13 mouse cellular contexts compared by ENCODE assay signal in the genomic region with DNA sequence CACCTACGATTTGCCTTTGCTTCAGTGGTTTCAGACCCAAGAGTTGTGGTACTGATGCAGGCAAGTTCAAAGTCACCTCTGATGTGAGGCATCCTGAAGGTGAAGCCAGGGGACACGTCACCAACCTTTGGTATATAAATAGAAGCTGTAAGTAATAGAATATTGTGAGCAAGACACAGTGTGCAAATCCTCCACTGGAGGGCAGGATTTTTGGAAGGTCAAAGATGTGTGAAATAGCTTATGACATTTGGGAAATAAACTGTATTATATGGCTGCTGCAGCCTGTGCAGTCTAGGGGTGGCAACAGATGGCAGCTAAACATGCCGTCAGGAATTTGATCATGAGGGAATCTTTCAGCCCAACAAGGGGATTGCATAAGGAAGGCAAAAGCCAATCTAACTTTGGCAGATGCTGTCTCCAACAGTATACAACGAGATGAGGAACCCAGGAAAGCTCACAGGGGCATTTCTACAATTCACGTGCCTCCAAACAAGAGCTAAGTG.
DNase-seq lines count a peak whose midpoint lies in the region; ATAC-seq and TF ChIP-seq lines count a peak whose summit lies in the region.
"Had no signal": no experiment of that assay in that cellular context is flagged by ENCODE, and none has a peak within 500 bp of the region (broad histone marks: within the 10 kb centered on the region; RNA-seq: fewer than 3 reads in every experiment).

No protein-coding gene starts in this region.

- intact Hi-C loops in gastrocnemius, adult 2 months (cut with DNase I) = no loop called here
- intact Hi-C loops in gastrocnemius, postnatal 14 days (cut with DNase I; ENCODE audit: low total_unique reads) = no loop called here

- WGBS in lung, postnatal 0 days = 66% methylated on average over 5 of the region's 5 CpGs

- no peak overlapping the region for H3K4me3 ChIP-seq in gastrocnemius, adult 2 months
- H3K4me3 ChIP-seq in lung, postnatal 0 days (ENCODE audit: low read depth, low read length) = no peak overlapping the region
- H3K4me3 ChIP-seq: hindbrain, embryonic 10.5 days; liver, embryonic 13.5 days; megakaryocyte, embryonic 14.5 days had no signal

- ATAC-seq in lung, postnatal 0 days = no peak
- ATAC-seq: CD4-positive, CD25-positive, alpha-beta regulatory T cell, adult 4 months had no signal

- TF ChIP-seq CTCF in gastrocnemius, adult 2 months (IDR thresholded peaks at IDR 0.05) = peak; percentile 19; the same call in 1 of the 2 replicates
- peak; percentile 38 for TF ChIP-seq CTCF in lung, postnatal 0 days (IDR thresholded peaks at IDR 0.05)

- no peak overlapping the region for H3K27ac ChIP-seq in gastrocnemius, adult 2 months
- H3K27ac ChIP-seq in lung, postnatal 0 days (ENCODE audit: low read length) = no peak overlapping the region
- H3K27ac ChIP-seq: hindbrain, embryonic 10.5 days; liver, embryonic 13.5 days had no signal

- H3K36me3 ChIP-seq in lung, postnatal 0 days (ENCODE audit: insufficient read depth, low read length) = no peaks in the 10 kb centered on the region
- H3K36me3 ChIP-seq: hindbrain, embryonic 10.5 days; liver, embryonic 13.5 days had no signal

- no peak for TF ChIP-seq EP300 in lung, postnatal 0 days (IDR thresholded peaks at IDR 0.05)

- no peaks in the 10 kb centered on the region for H3K27me3 ChIP-seq in lung, postnatal 0 days (replicated peaks; ENCODE audit: insufficient read depth, low read length)
- H3K27me3 ChIP-seq: liver, embryonic 13.5 days; megakaryocyte, embryonic 14.5 days had no signal

- H3K9me3 ChIP-seq in lung, postnatal 0 days (ENCODE audit: low read length) = no peaks in the 10 kb centered on the region
- H3K9me3 ChIP-seq: hindbrain, embryonic 10.5 days; liver, embryonic 13.5 days had no signal

- DNase-seq in gastrocnemius, adult 2 months = no peak
- DNase-seq in gastrocnemius, postnatal 14 days = no peak
- DNase-seq in lung, postnatal 0 days (ENCODE audit: low spot score) = no peak
- DNase-seq in lung, postnatal 4 days = no peak
- DNase-seq in fibroblast of lung, adult 2 months (ENCODE audit: low read depth) = peak; percentile 8
- peak; percentile 14 to 17 for DNase-seq in layer of hippocampus, postnatal 10 days (ENCODE audit: low spot score in 2 of 2)
- DNase-seq in gastrocnemius, postnatal 10 days = no peak
- DNase-seq: kidney, adult 9 months; liver, embryonic 13.5 days; thymus, postnatal 25 days had no signal

- H3K9ac ChIP-seq in lung, postnatal 0 days (replicated peaks; ENCODE audit: low read depth) = no peak overlapping the region
- H3K9ac ChIP-seq: liver, embryonic 13.5 days had no signal

- H3K4me2 ChIP-seq in lung, postnatal 0 days (replicated peaks; ENCODE audit: low read depth, low read length) = no peak overlapping the region
- H3K4me2 ChIP-seq: liver, embryonic 13.5 days had no signal

- H3K4me1 ChIP-seq in lung, postnatal 0 days (ENCODE audit: insufficient read depth, low read depth, low read length) = no peaks in the 10 kb centered on the region
- H3K4me1 ChIP-seq: hindbrain, embryonic 10.5 days; liver, embryonic 13.5 days; megakaryocyte, embryonic 14.5 days had no signal

Comparison
In these comparisons a context has a peak if more than half of its experiments do, and no peak if none do; other contexts are left out.
1. DNase-seq: peak in fibroblast of lung, adult 2 months (single experiment) and layer of hippocampus, postnatal 10 days (2 of 2); none in gastrocnemius, adult 2 months (single experiment), gastrocnemius, postnatal 14 days (single experiment), lung, postnatal 0 days (single experiment), lung, postnatal 4 days (0 of 2) and gastrocnemius, postnatal 10 days (single experiment).